Mouse (Mus musculus) gastrocnemius, postnatal 14 days (tissue): ENCODE measurements at regions not wholly inside any gene's neighbourhood (a gene's known extent, or its start where the extent isn't known, plus 50 kb on each side); places are given as distances from the start of the nearest gene placed in this dataset.
A peak's percentile ranks its signal among the peaks of the same experiment; 100 is the strongest.

Experiments used
- DNase-seq: peaks from one replicate; pipeline ENCODE4 v3.0.0; 2021; ENCODE audit warnings: mixed read lengths
- intact Hi-C: fragments of 180-260 bp; cut with DNase I; formaldehyde crosslinking; loops from one replicate; pipeline ENCODE4 v1.15.1; 2025; ENCODE audit warnings: low total_unique reads

- no peak for DNase-seq
- intact Hi-C loops, result no loop called here
Observed at GRCm38 (mm10) chr3:20709661-20710060, 342.7 kb upstream of the Agtr1b start.

- intact Hi-C loops, result no loop called here
Observed at GRCm38 (mm10) chr3:20695322-20695859, 328.4 kb upstream of the Agtr1b start.

GRCm38 (mm10) chr3:20680944-20681494 lies 314.0 kb upstream of the Agtr1b start:
- DNase-seq, result no peak
- intact Hi-C loops, result no loop called here

More at GRCm38 (mm10) chr3:20695322-20695859, 328.4 kb upstream of the Agtr1b start:
- no peak for DNase-seq

- intact Hi-C loops, result no loop called here
- peak; percentile 18 for DNase-seq
Observed at GRCm38 (mm10) chr3:20661883-20662282, 294.9 kb upstream of the Agtr1b start.

GRCm38 (mm10) chr3:20655345-20655744 lies 288.4 kb upstream of the Agtr1b start:
- DNase-seq, result no peak
- intact Hi-C loops, result no loop called here
